Mouse (Mus musculus) hindbrain, embryonic 15.5 days (tissue): ENCODE results near the gene Usp35. TPM values are rescaled to one million over a fixed set of nuclear protein-coding genes. Genes with fewer than 3 reads are reported as not detected.

ENCODE experiments used
- ATAC-seq: fragments of 200-750 bp; cut with Nextera tagmentation; 2 replicates; pipeline ENCODE4 v1.8.0; 2017; ENCODE audit warnings: low read depth, moderate number of reproducible peaks, moderate TSS enrichment; ENCODE audit not compliant: low FRiP score
- H3K27ac ChIP-seq: fragments of 300-500 bp; sonication (generic); replicated peaks from 2 replicates; pipeline ENCODE4 v1.5.1; 2015; ENCODE audit warnings: mild to moderate bottlenecking, inconsistent platforms
- H3K27me3 ChIP-seq: fragments of 300-500 bp; sonication (generic); 2 replicates; pipeline ENCODE4 v1.6.1; 2015; ENCODE audit warnings: control low read depth, inconsistent platforms
- H3K36me3 ChIP-seq: fragments of 300-500 bp; sonication (generic); 2 replicates; pipeline ENCODE4 v1.6.1; 2015; ENCODE audit warnings: control low read depth, inconsistent platforms
- H3K4me1 ChIP-seq: fragments of 300-500 bp; sonication (generic); replicated peaks from 2 replicates; pipeline ENCODE4 v1.6.1; 2015; ENCODE audit warnings: control low read depth, inconsistent platforms
- H3K4me2 ChIP-seq: fragments of 300-500 bp; sonication (generic); 2 replicates; pipeline ENCODE4 v1.6.1; 2015; ENCODE audit warnings: moderate library complexity, mild to moderate bottlenecking, inconsistent platforms
- H3K4me3 ChIP-seq: fragments of 300-500 bp; sonication (generic); 2 replicates; pipeline ENCODE4 v1.5.1; 2015; ENCODE audit warnings: mild to moderate bottlenecking, inconsistent platforms
- H3K9ac ChIP-seq: fragments of 300-500 bp; sonication (generic); 2 replicates; pipeline ENCODE4 v1.6.1; 2015; ENCODE audit warnings: inconsistent platforms
- H3K9me3 ChIP-seq: fragments of 300-500 bp; sonication (generic); 2 replicates; pipeline ENCODE4 v1.6.1; 2016; ENCODE audit warnings: control low read depth, inconsistent platforms
- WGBS: fragments of 180-500 bp; shearing (Covaris S2); methylation state at CpG from one replicate; pipeline ENCODE4 v1.1.7; 2015; 5-methylcytosine and 5-hydroxymethylcytosine counted together
- polyA plus RNA-seq: library from polyadenylated mRNA; unstranded; fragments of >200 nt; fragmentation: Nextera tagmentation; extraction: Ambion mirVana; gene quantifications from 2 replicates; pipeline ENCODE4 v1.2.1, GENCODE M21; 2015

Usp35 gene
- polyA plus RNA-seq, 1 experiment from 2014 or later, result 5.2 TPM

GRCm38 (mm10) chr7:97344655-97345054 lies 12.8 kb upstream of the Usp35 start:
- H3K4me3 ChIP-seq, result no peak overlapping the region
- no peak overlapping the region for H3K4me2 ChIP-seq
- H3K9me3 ChIP-seq, result no peaks in the 10 kb centered on the region
- WGBS, result 93% methylated on average over 2 of the region's 2 CpGs
- no peak for ATAC-seq
- peak overlapping the region; percentile 34; the same call in 1 of the 2 replicates for H3K27ac ChIP-seq
- no peaks in the 10 kb centered on the region for H3K27me3 ChIP-seq
- no peak overlapping the region for H3K9ac ChIP-seq
- peaks cover 7% of the 10 kb centered on the region for H3K36me3 ChIP-seq
- peaks cover 15% of the 10 kb centered on the region for H3K4me1 ChIP-seq

GRCm38 (mm10) chr7:97342961-97343360 lies 11.1 kb upstream of the Usp35 start:
- Histone ChIP-seq H3K4me1 (peaks cover 15% of the 10 kb centered on the region), H3K9ac (no peak overlapping the region), H3K27me3 (no peaks in the 10 kb centered on the region), H3K4me2 (no peak overlapping the region), H3K36me3 (peaks cover 4% of the 10 kb centered on the region), H3K27ac (no peak overlapping the region), H3K4me3 (no peak overlapping the region), H3K9me3 (no peaks in the 10 kb centered on the region)
- 83% methylated on average over 2 of the region's 2 CpGs for WGBS
- no peak for ATAC-seq

DNA sequence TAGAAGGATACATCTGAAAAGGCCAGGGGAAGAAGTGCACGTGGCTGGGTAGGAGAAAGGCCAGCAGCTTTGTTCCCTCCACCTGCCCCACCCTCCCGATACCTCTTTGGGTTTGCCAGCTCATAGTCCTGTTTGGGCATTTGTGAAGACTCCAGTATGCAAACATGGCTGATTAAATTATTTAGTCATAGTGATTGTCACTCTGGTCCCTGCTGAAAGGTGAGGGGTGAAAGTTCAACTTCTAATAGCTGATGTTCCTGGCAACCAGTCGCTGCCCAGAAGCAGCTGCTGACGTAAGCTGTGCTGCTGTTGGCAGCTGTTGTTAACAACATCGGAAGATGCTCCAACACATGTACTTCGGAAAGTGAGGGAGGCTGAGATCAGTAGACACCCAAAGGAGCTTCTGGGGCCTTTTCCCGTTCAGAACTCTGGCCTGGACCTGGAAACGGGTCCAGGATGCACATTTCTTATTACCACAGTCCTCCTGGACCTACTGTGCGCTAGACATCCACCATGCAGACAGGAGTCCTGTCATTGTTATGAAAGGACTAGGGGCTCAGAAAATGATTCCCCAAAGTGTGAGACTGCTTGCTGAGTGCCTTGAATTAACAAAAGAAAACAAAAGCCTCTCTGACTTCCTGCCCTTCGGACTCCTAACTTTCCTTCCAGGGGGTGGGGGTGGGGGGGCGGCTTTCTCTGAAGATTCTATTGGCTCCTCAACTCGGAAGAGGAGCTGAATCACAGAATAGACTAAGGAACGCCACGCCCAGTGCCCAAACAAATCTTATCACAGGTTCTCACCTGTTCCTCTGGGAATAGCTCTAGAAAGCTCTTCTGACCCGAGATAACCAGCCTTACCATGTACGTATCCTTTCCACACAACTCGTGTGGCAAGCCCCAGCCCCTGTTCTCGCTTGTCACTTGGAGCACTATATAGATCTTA lies 9.4 kb upstream of the Usp35 start:
- Histone ChIP-seq H3K4me3 (no peak overlapping the region), H3K9ac (no peak overlapping the region), H3K27me3 (no peaks in the 10 kb centered on the region), H3K4me2 (no peak overlapping the region), H3K9me3 (no peaks in the 10 kb centered on the region), H3K4me1 (peaks cover 15% of the 10 kb centered on the region), H3K27ac (no peak overlapping the region), H3K36me3 (no peaks in the 10 kb centered on the region)
- ATAC-seq, result no peak
- WGBS, result 63% methylated on average over 18 of the region's 18 CpGs

GRCm38 (mm10) chr7:97339623-97340022 lies 7.8 kb upstream of the Usp35 start:
- no peaks in the 10 kb centered on the region for H3K9me3 ChIP-seq
- 91% methylated on average over 7 of the region's 7 CpGs for WGBS
- no peak for ATAC-seq
- H3K4me1 ChIP-seq, result peaks cover under 1% of the 10 kb centered on the region; the same call in 1 of the 2 replicates
- H3K27me3 ChIP-seq, result no peaks in the 10 kb centered on the region
- no peak overlapping the region for H3K4me3 ChIP-seq
- H3K36me3 ChIP-seq, result no peaks in the 10 kb centered on the region
- H3K27ac ChIP-seq, result no peak overlapping the region
- no peak overlapping the region for H3K4me2 ChIP-seq
- no peak overlapping the region for H3K9ac ChIP-seq

DNA sequence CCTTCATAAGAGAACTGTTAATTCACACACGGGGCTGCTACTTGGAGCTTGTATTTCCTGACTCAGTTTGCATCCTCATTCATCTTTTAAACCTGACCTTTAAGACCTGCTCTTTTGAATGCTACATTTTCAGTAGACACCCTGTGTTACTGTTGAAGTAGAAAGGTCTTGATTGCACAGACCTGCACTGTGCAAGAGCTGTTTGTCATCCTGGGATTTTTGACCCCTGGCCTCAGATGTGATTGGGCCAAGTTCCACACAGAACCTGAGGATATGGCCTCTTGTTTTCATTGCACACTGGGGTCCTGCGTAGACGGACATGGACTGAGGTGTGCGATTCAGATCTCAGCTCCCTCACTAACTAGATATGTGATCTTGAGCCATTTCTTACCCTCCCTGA lies 6.8 kb upstream of the Usp35 start:
- Histone ChIP-seq H3K4me3 (no peak overlapping the region), H3K36me3 (no peaks in the 10 kb centered on the region), H3K27ac (no peak overlapping the region), H3K27me3 (no peaks in the 10 kb centered on the region), H3K4me2 (no peak overlapping the region), H3K9me3 (no peaks in the 10 kb centered on the region), H3K4me1 (peaks cover under 1% of the 10 kb centered on the region; the same call in 1 of the 2 replicates), H3K9ac (no peak overlapping the region)
- WGBS, result 81% methylated on average over 4 of the region's 4 CpGs
- no peak for ATAC-seq

GRCm38 (mm10) chr7:97336678-97337077 lies 4.9 kb upstream of the Usp35 start:
- Histone ChIP-seq H3K27me3 (no peaks in the 10 kb centered on the region), H3K36me3 (no peaks in the 10 kb centered on the region), H3K27ac (no peak overlapping the region), H3K4me2 (no peak overlapping the region), H3K4me3 (no peak overlapping the region), H3K9me3 (no peaks in the 10 kb centered on the region), H3K9ac (no peak overlapping the region), H3K4me1 (peaks cover 11% of the 10 kb centered on the region)
- ATAC-seq, result no peak
- WGBS, result 89% methylated on average over 1 of the region's 1 CpGs

DNA sequence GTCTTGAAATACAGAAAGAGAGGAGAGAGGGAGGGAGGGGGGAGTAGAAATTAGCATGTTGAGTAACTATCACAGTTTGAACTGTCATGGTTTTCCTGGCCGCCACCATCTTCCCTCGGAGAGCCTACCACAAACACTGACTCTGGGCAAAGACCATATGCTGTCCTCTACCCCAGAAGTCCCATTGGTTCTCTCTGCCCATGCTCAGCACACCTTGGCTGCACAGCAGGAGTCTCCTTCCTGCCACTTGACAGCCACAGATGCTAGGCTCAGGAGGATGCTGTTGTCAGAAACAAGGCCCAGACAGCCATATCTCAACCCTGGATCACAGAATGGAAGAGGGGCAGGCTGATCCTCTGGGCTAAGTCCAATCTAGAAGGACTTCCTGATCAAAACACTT lies 2.6 kb upstream of the Usp35 start:
- no peak overlapping the region for H3K27ac ChIP-seq
- no peak overlapping the region for H3K4me3 ChIP-seq
- H3K9ac ChIP-seq, result no peak overlapping the region
- no peak overlapping the region for H3K4me2 ChIP-seq
- H3K27me3 ChIP-seq, result no peaks in the 10 kb centered on the region
- H3K4me1 ChIP-seq, result peaks cover 32% of the 10 kb centered on the region
- H3K9me3 ChIP-seq, result no peaks in the 10 kb centered on the region
- WGBS, result 92% methylated on average over 2 of the region's 2 CpGs
- no peaks in the 10 kb centered on the region for H3K36me3 ChIP-seq
- no peak for ATAC-seq

- no peaks in the 10 kb centered on the region for H3K36me3 ChIP-seq
- no peaks in the 10 kb centered on the region for H3K9me3 ChIP-seq
- H3K4me1 ChIP-seq, result peaks cover 41% of the 10 kb centered on the region
- WGBS, result 84% methylated on average over 6 of the region's 6 CpGs
- H3K9ac ChIP-seq, result peak overlapping the region; percentile 62
- no peak overlapping the region for H3K27ac ChIP-seq
- H3K4me2 ChIP-seq, result peak overlapping the region; percentile 69
- no peak for ATAC-seq
- H3K4me3 ChIP-seq, result peak overlapping the region; percentile 64
- no peaks in the 10 kb centered on the region for H3K27me3 ChIP-seq
Observed at GRCm38 (mm10) chr7:97333113-97333898, 1.5 kb upstream of the Usp35 start.

GRCm38 (mm10) chr7:97332667-97333041 lies 834 bp upstream of the Usp35 start:
- Histone ChIP-seq H3K9ac (peak overlapping the region; percentile 62), H3K4me3 (peak overlapping the region; percentile 64), H3K27me3 (no peaks in the 10 kb centered on the region), H3K9me3 (no peaks in the 10 kb centered on the region), H3K4me2 (peak overlapping the region; percentile 69), H3K36me3 (no peaks in the 10 kb centered on the region), H3K4me1 (peaks cover 41% of the 10 kb centered on the region), H3K27ac (peak overlapping the region; percentile 78)
- ATAC-seq, result no peak; the same call in 1 of the 2 replicates
- WGBS, result 2% methylated on average over 9 of the region's 9 CpGs

DNA sequence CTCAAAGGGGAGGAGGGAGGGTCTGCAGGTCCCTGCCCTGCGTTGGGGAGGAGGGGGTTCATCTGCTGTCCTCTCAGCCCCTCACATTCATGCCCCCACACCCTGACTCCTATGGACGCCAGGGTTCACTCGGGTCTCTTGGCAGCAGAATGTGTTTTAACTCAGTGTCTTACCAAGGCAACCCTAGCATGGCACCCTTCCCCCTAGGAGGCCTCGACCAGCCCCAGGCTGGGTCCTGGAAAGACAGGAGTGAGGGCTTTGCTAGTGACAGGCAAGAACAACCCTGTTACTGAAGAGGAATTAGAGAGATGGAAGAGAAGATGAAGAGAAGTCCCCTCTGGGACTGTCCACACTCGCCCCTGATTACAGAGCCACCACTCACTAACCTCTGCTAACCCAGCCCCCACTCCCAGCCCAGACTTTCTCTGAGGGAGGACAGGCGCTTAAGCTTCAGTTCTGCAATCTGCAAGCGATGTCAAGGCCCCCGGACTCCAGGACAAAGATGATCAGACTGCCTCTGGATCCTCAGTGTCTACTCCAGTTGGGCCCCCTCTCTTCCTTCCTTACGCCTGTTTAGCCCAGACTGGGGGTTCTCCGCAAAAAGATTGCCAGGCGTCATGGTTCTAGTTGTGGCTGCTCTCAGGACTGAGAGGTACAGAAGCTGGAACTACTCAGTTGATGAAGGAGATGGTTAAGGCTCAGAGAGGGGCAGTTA lies 732 bp downstream of the Usp35 start:
- H3K4me3 ChIP-seq, result peak overlapping the region; percentile 64
- H3K36me3 ChIP-seq, result no peaks in the 10 kb centered on the region
- H3K4me2 ChIP-seq, result peak overlapping the region; percentile 69
- H3K4me1 ChIP-seq, result peaks cover 41% of the 10 kb centered on the region
- H3K27ac ChIP-seq, result no peak overlapping the region
- H3K9ac ChIP-seq, result peak overlapping the region; percentile 58
- no peak for ATAC-seq
- peaks cover 14% of the 10 kb centered on the region for H3K27me3 ChIP-seq
- H3K9me3 ChIP-seq, result no peaks in the 10 kb centered on the region
- 66% methylated on average over 11 of the region's 11 CpGs for WGBS

- Histone ChIP-seq H3K4me1 (peaks cover 49% of the 10 kb centered on the region), H3K4me2 (0 out of 2 replicates have a peak overlapping the region, but pooled peaks have one; percentile 18), H3K4me3 (no peak overlapping the region), H3K36me3 (no peaks in the 10 kb centered on the region), H3K27me3 (peaks cover 27% of the 10 kb centered on the region), H3K9ac (no peak overlapping the region), H3K9me3 (no peaks in the 10 kb centered on the region), H3K27ac (no peak overlapping the region)
- WGBS, result 76% methylated on average over 3 of the region's 3 CpGs
- no peak for ATAC-seq
Observed at GRCm38 (mm10) chr7:97329676-97330075, 2.1 kb downstream of the Usp35 start.
